Mouse (Mus musculus) cerebellum, postnatal 36 days (tissue): ENCODE data around the gene Pycr2.

Experiments used
- DNase-seq, 2 experiments: peaks; one replicate each; pipeline ENCODE4 v3.0.0; 2021 to 2022; ENCODE audit warnings: mixed read lengths in 2 of 2

Pycr2 gene

DNA sequence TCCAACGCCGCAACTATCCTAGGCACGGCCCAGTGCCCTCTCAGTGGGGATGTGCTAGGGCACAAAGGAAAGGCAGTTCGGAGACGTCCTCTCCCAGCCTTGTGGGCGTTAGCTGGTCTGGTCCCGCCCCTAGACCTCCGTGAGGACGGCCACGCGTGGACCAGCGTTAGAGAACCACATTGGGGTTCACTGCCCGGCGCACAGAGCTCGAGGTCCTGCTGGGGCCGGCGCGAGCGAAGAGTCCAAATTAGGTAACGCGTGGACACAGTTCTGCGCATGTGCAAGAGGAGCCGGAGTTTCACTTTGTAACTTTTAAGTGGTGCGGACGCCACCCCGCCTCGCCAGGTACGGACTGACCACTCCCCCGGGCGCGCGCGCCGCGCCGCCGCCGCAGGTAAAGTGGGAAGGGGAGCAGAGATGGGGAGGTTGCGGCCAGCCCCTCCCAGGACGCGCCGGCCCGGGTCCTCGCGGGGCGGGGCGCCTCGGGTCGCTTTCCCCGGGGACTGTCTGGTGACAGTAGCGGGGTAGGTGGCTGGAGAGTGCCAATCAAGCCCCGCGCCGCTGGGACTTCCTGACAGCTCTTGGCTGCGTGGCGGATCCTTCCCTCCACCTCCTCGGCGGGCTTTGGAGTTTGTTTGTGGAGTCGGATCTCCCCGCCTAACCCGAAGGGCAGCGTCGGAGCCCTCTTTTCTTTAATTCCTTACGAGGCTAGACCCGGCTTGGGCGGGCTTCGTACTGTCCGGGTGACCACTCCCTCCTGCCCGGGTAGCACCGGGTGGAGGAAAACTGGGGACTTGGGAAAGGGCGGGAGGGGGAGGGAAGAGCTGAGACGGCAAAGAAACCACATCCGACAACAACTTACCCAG lies 38.3 kb downstream of the Pycr2 start, which contains the start of gene Tmem63a:
Gene Tmem63a (plus strand): TSS at position 179 of the 866 bp plus-strand sequence.
- DNase-seq = peak; percentile 26 to 27

DNA sequence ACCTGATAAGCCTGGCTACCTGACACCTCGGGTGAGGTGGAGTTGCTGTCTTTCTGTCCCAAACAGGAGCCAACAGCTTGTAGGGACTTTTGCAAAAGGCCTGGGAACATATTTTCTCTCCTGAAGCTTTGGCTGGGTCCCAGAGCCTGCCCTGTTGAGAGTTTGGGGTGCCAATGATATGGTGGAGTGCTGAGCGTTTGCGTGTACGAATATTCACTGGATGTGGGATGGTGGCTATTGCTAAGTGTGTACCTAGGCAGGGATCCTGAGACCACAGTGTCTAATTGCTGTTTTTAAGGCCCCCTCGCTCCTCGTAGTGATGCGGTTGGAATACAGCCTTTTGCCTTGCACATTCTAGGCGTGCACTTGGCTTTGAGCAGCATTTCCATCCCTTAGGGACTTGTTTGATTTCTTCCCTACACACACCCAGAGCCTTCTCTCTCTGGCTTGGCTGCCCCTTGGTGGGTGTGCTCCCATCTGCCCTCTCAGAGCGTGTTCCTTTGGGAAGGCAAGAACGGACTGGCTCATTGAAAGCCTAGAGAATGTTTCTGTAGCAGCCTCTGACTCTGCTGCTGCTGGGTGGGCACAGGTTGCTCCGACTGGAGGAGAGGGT lies 39.0 kb downstream of the Pycr2 start:
- DNase-seq = no peak

DNA sequence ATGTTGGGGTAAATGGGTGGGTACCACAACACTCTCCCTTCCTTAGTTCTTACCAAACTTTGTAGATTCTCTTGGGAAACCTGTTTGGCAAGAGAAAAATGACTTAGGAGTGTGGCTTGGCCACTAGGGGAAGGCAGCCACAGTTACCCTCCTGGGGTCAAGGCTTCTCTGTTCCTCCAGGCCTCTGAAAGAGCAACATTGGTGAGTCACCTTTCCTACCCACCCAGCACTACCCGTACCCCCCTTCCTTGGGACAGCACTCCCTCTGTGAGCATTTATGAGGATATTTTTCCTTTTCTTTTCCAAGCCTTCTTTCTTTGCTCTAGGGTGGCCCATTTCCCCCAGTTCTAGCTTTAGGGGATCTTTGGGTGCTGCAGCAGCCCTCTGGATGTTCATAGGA lies 39.8 kb downstream of the Pycr2 start:
- no peak for DNase-seq

DNA sequence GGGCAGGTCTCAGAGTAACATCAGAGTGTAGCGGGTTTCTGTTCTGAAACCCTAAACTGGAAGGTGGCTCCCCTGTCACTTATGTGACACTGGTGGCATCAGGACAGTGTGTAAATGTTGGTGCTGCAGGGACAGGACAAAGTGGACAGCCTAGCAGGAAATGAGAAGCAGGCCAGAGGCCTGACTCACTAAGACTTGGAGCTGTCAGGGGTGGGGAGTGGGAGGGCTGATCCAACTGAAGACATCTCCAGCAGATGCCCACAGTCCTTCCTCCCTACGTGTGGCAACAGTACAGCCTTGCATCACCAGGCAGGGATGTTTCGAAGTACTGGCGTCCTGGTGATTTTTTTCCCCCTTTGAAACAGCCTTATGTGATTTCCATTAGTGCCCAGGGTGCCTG lies 40.5 kb downstream of the Pycr2 start:
- no peak for DNase-seq

DNA sequence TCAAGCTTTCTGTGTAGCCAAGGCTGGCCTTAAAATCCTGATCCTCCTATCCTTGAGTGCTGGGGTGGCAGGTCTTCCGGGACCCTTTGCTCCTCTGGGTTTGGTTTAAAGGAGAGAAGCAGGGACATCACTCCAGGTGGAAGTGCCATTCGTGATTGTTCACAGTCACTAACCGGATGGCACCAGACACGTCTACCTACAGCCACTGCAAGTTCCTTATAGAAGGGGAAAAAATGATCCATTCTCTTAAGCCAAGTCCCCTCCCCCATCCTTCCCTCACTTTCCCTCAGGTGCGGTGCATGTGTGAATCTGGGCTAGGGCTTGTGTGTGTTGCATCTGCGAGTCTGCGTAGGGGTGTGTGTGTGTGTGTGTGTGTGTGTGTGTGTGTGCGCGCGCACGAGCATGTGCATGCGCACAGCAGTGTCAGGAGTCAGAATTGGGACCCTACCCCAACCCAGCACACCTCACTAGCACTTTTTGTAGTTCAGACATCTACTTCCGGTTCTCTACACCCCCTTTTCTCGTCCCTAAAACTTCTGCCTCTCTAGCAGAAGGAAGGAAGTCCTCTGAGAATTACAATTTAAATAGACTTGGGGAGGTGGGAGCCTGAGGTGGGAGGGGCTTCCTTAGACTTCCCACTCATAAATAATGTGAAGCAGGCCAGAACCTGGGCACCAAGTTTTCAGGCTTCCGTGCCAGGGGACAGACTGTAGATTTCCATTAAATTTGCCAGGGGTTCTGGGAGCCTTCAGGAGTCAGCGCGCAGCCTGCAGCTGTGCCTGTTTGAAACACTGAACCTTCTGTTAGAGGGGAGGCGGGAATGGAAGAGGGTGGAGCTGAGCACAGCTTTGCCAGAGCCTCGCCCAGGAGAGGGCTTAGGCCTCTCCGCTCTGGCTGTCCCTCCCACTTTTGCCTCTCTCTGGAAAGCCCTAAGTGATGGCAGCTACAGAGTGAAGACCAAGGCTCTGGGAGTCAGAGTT lies 41.2 kb downstream of the Pycr2 start:
- no peak for DNase-seq

DNA sequence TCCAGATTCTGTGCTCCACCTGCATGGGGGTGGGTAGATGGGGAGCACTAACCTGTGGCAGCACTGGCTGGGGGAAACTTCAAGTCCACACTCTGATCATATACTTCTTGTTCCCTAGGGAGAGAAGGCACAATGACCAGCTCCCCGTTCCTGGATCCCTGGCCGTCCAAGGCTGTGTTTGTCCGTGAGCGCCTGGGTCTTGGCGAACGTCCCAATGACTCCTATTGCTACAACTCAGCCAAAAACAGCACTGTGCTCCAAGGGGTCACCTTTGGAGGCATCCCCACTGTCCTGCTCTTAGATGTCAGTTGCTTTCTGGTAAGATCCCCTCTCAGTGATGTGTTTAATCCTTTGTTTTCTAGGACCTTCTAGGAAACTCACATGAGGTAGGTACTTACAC lies 42.4 kb downstream of the Pycr2 start:
- no peak for DNase-seq

DNA sequence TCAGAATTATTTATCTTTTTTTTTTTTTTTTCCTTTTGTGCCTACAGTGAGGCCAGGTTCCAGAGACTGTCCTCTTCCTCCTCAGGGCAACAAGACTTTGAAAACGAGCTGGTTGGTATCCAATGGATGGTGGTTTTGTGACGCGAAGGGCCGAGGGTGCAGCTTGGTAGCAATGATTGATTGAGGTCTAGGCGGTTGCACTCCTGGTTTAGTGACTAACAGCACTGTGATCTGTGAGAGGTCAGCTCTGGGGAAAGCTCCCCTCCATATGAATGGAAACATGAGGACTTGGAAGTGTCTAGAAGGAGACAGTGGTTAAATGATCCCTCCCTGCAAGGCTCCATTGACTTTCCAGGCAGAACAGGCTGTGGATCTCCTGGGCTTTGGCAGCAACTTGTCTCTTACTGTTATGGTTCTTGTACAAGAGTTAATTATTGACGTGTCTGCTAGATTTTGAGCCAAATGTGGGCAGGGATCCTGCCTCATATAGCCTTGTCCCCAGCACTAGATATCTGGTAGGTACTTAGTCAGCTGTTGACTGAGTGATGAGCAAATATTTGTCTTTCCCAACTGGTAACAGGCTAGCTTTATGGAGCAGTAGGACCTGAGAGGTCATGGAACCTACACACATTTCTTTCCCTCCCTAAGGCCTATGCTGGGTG lies 48.1 kb downstream of the Pycr2 start:
- no peak for DNase-seq

DNA sequence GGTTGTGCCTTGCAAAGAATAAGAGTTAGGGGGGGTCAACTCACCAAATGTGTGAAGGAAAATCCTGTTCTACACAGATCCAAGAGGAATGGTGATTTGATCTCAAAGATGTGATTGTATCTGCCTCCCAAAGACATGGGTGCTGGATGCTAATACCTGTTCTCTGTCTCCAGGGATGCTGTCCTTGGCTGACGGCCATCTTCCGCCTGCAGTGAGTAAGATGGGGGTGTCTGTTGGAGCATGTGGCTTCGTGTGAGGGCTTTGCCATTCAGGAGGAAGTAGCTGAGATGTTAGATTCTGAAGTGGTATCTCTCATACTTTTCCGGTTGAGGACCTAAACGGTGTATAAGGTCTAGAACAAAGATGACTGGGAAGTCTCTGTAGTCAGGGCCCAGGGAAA lies 48.7 kb downstream of the Pycr2 start:
- DNase-seq = no peak

DNA sequence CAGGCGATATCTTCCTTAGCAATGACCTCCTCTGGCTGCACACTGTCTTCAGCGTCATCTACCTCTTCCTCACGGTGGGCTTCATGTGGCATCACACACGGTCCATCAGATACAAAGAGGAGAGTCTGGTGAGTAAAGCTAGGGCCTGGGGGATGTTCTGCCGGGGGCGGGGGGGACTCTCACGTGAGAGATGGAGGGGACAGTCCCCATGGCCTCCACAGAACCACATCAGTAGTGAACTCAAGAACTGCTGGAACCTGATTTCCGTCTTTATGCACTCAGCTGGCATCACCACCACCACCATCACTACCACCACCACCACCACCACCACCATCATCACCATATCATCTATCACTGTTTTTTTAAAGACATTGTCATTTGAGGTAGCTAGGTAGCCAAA lies 52.3 kb downstream of the Pycr2 start:
- no peak for DNase-seq

DNA sequence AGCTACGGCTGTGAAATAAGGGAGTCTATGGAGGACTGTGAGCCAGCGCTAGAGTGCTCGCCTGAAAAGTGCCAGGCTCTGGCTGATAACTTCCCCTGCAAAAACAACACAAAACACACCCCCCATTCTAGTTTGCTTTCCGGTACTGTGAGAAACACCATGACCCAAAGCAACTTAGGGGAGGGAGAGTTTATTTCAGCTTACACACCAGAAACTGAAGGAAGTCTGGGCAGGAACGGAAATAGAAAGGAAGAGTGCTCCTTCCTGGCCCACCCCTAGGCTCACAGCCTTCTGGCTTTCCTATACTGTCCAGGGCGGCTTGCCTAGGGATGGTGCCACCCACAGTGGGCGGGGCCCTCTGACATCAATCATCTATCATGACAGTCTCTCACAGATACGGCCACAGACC lies 52.9 kb downstream of the Pycr2 start:
- DNase-seq = no peak
